Mouse (Mus musculus) thymus, adult 2 months (tissue): Measurements from ENCODE around the gene Atp1b3. TPM values are rescaled to one million over a fixed set of nuclear protein-coding genes. Genes with fewer than 3 reads are reported as not detected.

Source experiments
- DNase-seq: peaks from one replicate; pipeline ENCODE4 v3.0.0; 2021
- H3K27ac ChIP-seq: fragments of 200-500 bp; 2 replicates; pipeline ENCODE4 v1.5.1; 2012; ENCODE audit warnings: low read length, control low read depth; ENCODE audit not compliant: control insufficient read depth, insufficient read depth
- H3K27me3 ChIP-seq: fragments of 200-500 bp; 2 replicates; pipeline ENCODE4 v1.6.1; 2012; ENCODE audit warnings: mild to moderate bottlenecking, low read length, moderate library complexity, mixed read lengths; ENCODE audit not compliant: control insufficient read depth, insufficient read depth
- H3K36me3 ChIP-seq: fragments of 200-500 bp; 2 replicates; pipeline ENCODE4 v1.6.1; 2012; ENCODE audit warnings: mild to moderate bottlenecking, low read length, moderate library complexity; ENCODE audit not compliant: control insufficient read depth, insufficient read depth
- H3K4me1 ChIP-seq: fragments of 200-500 bp; replicated peaks from 2 replicates; pipeline ENCODE4 v1.6.1; 2012; ENCODE audit warnings: low read length; ENCODE audit not compliant: control insufficient read depth, insufficient read depth
- H3K4me3 ChIP-seq: fragments of 200-500 bp; 2 replicates; pipeline ENCODE4 v1.5.1; 2012; ENCODE audit warnings: mild to moderate bottlenecking, low read length, control low read depth, moderate library complexity; ENCODE audit not compliant: control insufficient read depth, insufficient read depth
- CTCF ChIP-seq: fragments of 200-500 bp; IDR thresholded peaks from 2 replicates; pipeline ENCODE4 v1.5.1; 2012; ENCODE audit warnings: mild to moderate bottlenecking, control low read depth, low read length, moderate library complexity, borderline replicate concordance; ENCODE audit not compliant: control insufficient read depth, poor library complexity, insufficient read depth; ENCODE audit errors: extremely low read depth
- POLR2A ChIP-seq: fragments of 200-500 bp; IDR thresholded peaks from 2 replicates; pipeline ENCODE4 v1.6.1; 2012; ENCODE audit warnings: mild to moderate bottlenecking, low read length, control low read depth, moderate library complexity; ENCODE audit not compliant: control insufficient read depth, poor library complexity, insufficient read depth; ENCODE audit errors: extremely low read depth
- WGBS: fragments of 180-500 bp; shearing (Covaris S2); methylation state at CpG from one replicate; pipeline ENCODE4 v1.1.7; 2018; 5-methylcytosine and 5-hydroxymethylcytosine counted together
- polyA plus RNA-seq: library from polyadenylated mRNA; depleted of rRNA; stranded (reverse); fragments of >200 nt; gene quantifications from 2 replicates; pipeline ENCODE4 v1.2.3, GENCODE M21; 2012

Atp1b3 gene
- polyA plus RNA-seq, 1 experiment: 78.5 TPM

GRCm38 (mm10) chr9:96382756-96383155 lies 18.5 kb upstream of the Atp1b3 start:
- Histone ChIP-seq H3K4me1 (no peaks in the 10 kb centered on the region), H3K27ac (no peak overlapping the region), H3K27me3 (no peaks in the 10 kb centered on the region), H3K36me3 (no peaks in the 10 kb centered on the region), H3K4me3 (no peak overlapping the region)
- DNase-seq: no peak
- WGBS: 92% methylated on average over 4 of the region's 4 CpGs
- no peak for TF ChIP-seq CTCF
- no peak for TF ChIP-seq POLR2A

- Histone ChIP-seq H3K36me3 (no peaks in the 10 kb centered on the region), H3K4me3 (no peak overlapping the region), H3K27me3 (no peaks in the 10 kb centered on the region), H3K4me1 (no peaks in the 10 kb centered on the region), H3K27ac (no peak overlapping the region)
- no peak for TF ChIP-seq CTCF
- TF ChIP-seq POLR2A: no peak
- DNase-seq: no peak
- WGBS: 73% methylated on average over 13 of the region's 13 CpGs
Measured at GRCm38 (mm10) chr9:96381393-96381792, 17.2 kb upstream of the Atp1b3 start.

GRCm38 (mm10) chr9:96379551-96379950 lies 15.3 kb upstream of the Atp1b3 start:
- Histone ChIP-seq H3K4me3 (no peak overlapping the region), H3K4me1 (no peaks in the 10 kb centered on the region), H3K27ac (no peak overlapping the region), H3K36me3 (no peaks in the 10 kb centered on the region), H3K27me3 (no peaks in the 10 kb centered on the region)
- TF ChIP-seq CTCF (no peak), POLR2A (no peak)
- no peak for DNase-seq
- 95% methylated on average over 7 of the region's 7 CpGs for WGBS

- H3K27me3 ChIP-seq: no peaks in the 10 kb centered on the region
- no peaks in the 10 kb centered on the region for H3K36me3 ChIP-seq
- H3K4me3 ChIP-seq: no peak overlapping the region
- no peak for DNase-seq
- no peak overlapping the region for H3K27ac ChIP-seq
- TF ChIP-seq POLR2A (no peak), CTCF (no peak)
- no peaks in the 10 kb centered on the region for H3K4me1 ChIP-seq
- 85% methylated on average over 5 of the region's 5 CpGs for whole genome bisulfite sequencing
Measured at GRCm38 (mm10) chr9:96378747-96379146, 14.5 kb upstream of the Atp1b3 start.

- no peak for DNase-seq
- no peak for TF ChIP-seq CTCF
- H3K4me1 ChIP-seq: no peaks in the 10 kb centered on the region
- WGBS: 100% methylated on average over 1 of the region's 1 CpGs
- no peaks in the 10 kb centered on the region for H3K27me3 ChIP-seq
- H3K27ac ChIP-seq: no peak overlapping the region
- no peak overlapping the region for H3K4me3 ChIP-seq
- no peaks in the 10 kb centered on the region for H3K36me3 ChIP-seq
Measured at GRCm38 (mm10) chr9:96377096-96377495, 12.9 kb upstream of the Atp1b3 start.

- no peak for DNase-seq
- H3K27me3 ChIP-seq: no peaks in the 10 kb centered on the region
- H3K4me1 ChIP-seq: no peaks in the 10 kb centered on the region
- WGBS: 58% methylated on average over 3 of the region's 3 CpGs
- H3K4me3 ChIP-seq: no peak overlapping the region
- no peak overlapping the region for H3K27ac ChIP-seq
- H3K36me3 ChIP-seq: no peaks in the 10 kb centered on the region
- TF ChIP-seq POLR2A (no peak), CTCF (no peak)
Measured at GRCm38 (mm10) chr9:96375819-96376218, 11.6 kb upstream of the Atp1b3 start.

GRCm38 (mm10) chr9:96371075-96371474 lies 6.8 kb upstream of the Atp1b3 start:
- peaks cover 6% of the 10 kb centered on the region for H3K4me1 ChIP-seq
- no peak for DNase-seq
- no peak overlapping the region for H3K4me3 ChIP-seq
- no peak overlapping the region for H3K27ac ChIP-seq
- TF ChIP-seq POLR2A (no peak), CTCF (no peak)
- 94% methylated on average over 5 of the region's 5 CpGs for WGBS
- no peaks in the 10 kb centered on the region for H3K27me3 ChIP-seq
- H3K36me3 ChIP-seq: no peaks in the 10 kb centered on the region
